Mouse (Mus musculus): ENCODE measurements at regions not wholly inside any gene's neighbourhood (a gene's known extent, or its start where the extent isn't known, plus 50 kb on each side); places are given as distances from the start of the nearest gene placed in this dataset.
A peak's percentile ranks its signal among the peaks of the same experiment; 100 is the strongest.
"Not testable (repeated sequence)": the region's sequence is repeated elsewhere in the genome, so short reads cannot be mapped to it uniquely, and the experiment has no call there.

DNA sequence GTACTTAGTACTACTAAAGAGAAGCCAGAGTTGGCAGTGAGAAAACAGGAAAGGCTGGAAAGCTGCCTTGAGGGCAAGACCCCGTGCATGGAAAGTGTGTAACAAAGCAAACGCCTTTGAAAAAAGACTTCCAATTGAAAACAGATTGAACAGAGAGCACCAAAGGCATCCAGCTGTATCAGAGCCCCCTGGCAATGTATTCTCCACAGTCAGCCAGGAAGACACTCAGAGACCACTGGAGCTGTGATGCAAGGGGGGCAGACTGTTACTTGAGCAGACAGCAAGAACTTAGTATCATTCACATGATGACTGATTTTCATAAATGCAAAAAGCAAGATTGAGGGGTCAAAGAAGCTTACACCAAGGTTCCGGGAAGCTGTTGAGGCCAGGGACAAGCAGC lies 146.2 kb upstream of the Hes1 start:
- no peak for DNase-seq (ENCODE audit: low spot score)

DNA sequence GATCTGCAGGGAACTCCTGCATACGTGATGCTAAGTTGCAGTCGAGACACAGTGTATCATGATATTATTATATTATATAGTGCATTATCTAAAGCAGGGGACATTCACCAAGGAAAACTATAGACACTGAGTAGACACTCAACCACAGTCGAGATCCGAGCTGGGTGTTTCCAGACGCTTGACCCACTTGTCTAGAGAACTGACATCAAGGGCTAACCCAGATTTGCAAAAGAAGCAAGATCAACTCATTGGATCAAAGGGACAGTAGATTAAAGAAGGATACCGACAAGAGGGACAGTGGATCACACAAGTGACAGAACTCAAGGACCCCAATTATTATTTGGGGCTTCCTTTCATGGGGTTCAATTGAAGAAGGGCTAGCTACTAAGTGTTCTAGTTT lies 145.8 kb upstream of the Hes1 start:
- no peak for DNase-seq (ENCODE audit: low spot score)

DNA sequence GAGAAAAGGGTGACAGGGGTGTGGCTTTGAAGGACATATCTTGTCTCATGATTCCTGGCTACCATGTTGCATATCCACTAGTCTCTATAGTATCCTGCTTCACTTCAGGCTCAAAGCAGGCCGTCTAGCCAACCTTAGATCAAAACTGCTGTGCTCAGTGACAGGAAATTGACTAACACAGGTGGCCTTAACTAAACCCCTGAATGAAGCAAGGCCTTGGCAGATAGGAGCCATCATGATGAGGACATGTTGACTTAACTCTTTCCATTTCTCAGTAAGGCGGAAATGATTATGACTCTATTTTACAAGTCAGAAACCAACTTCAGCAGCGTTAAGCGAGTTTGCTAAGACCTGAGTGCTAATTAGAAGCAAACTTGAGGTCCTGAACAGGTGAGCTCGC lies 143.2 kb upstream of the Hes1 start:
- DNase-seq (ENCODE audit: low spot score), result no peak

DNA sequence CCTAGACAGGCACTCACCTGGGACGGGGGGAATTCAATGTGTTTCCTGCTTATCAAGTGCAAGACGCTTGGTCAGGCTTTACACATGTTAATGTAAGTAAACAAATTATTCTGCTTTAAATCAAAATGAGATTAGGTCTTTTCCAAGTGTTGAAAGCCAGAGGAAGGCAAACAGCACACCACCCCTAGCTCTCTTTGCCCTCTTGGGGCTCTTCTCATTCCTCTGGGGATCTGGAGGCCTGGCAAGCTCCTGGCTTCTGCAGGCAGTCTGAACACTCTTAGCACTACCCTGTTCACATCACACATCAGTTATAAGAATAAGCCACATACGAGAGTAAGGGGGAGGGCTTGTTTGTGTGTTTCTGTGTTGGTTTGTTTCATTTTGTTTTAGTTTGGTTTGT lies 142.8 kb upstream of the Hes1 start:
- no peak for DNase-seq (ENCODE audit: low spot score)

DNA sequence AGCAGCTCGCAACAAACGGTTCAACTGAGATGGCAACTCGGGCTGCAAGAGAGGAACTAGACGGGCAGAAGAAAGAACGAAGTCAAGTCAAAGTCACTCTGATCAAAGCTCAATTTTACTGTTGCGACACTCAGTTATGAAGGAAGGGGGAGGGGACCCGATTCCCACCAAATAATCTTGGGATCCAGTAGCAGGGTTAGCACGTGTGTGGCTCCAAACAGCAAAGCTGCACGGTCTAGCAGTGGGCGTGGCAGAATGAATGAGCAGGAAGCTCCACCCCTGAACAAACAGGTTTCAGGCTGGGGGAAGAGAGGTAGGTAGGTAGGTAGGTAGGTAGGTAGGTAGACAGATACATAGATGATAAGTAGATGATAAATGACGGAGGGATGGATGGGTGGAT lies 136.9 kb upstream of the Hes1 start:
- not testable (repeated sequence) for DNase-seq (ENCODE audit: low spot score)

DNA sequence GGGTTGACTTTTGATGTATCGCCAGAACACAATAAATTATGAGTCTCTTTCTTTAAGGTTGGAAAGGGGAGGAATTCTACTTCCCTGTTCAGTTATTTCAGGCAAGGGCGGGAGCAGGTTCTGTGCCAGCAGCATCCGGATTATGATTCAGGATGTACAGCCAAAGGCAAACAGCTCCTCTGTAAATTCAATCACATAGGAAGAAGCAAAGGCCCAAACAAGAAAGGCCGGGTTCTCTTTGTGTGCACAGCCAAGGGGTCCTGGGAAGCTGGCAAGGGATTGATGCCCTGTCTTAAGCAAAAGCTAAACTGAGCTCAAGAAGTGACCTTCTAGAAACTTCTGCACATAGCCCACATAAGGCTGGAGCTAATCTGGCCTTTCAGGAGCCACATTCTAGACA lies 135.9 kb upstream of the Hes1 start:
- no peak for DNase-seq (ENCODE audit: low spot score)

DNA sequence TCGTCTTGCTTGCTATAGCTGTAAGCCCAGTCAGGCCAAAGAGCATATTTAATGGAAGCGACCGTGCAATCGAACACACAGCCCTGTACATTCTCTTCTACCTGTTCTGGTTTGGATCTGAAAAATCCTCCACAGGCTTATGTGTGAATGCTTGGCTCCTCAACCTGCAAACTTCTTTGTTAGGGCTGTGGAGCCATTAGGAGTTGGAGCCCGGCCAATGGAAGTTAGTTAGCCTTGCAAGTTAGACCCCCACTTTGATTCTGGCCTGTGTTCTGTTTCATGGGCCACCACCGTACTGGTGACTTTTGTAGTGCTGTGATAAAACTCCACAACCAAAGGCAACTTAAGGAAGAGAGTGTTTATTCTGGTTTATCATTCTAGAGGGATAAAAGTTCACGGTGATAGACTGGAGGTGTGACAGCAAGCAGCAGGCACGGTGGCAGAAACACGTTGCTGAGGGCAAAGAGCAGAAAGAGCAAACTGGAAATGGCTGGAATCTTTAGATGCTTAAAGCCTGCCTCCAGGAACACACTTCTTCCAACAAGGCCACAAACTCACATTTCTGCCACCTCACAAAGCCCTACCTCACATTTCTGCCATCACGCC lies 132.3 kb upstream of the Hes1 start:
- DNase-seq (ENCODE audit: low spot score), result no peak

DNA sequence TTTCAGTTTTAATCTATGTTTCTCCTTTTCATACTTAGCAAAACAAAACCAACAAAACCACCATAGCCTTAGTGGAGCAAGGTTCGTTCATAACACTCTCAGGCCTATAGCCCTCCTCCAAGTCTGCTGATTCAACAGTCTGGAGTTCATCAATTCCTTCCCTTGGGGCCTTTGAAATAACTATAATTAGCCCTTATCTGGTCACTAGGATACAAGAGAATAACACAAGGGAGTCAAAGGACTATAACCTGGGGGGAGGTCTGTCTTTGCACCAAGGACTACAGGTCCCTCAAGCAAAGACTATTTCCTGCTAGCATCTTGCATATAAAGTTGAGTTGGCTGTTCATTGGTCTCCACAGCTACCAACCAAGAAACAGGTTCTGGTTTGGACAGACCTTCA lies 129.5 kb upstream of the Hes1 start:
- no peak for DNase-seq (ENCODE audit: low spot score)

DNA sequence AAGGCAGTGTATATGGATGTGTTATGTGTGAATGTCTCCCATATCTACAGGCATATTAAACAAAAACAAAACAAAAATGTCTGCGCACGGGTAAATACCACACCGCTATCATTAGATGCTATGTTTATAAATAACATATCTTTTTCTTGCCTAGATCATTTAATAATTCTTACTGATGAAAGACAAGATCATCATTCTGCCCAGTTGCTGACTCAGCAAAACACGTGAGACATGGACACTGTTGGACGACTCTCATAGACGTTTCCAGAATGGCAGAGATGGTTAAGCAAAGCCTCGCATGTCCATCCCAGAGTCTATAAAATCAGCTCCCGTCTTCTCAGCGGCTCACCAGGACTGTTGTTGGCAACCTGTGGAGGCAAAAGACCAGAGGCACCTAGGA lies 125.5 kb upstream of the Hes1 start:
- no peak for DNase-seq (ENCODE audit: low spot score)

DNA sequence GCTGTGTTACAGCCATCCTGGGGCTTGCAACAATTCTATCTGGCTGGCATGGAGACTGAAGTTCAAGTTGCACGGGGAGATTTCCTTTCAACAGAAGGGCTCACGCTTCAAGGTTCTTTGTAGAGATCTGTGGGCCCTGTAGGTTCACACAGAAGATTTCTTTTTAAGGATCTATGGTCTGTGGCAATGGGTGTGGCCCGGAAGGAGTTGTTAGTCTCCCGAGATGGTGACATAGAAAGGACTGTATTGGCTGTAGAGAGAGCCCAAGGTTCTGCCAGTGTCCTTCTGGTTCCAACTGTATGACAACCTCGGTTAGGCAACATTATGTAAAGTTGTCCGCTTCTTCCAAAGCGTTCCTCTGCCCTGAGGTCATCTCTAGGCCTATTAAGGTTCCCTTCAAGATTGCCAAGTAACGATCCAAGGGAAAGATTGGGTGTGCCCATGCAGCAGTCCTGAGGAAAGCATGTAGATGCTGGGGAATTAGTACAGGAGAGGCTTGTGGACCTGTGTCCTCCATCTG lies 124.8 kb upstream of the Hes1 start:
- DNase-seq (ENCODE audit: low spot score), result no peak

DNA sequence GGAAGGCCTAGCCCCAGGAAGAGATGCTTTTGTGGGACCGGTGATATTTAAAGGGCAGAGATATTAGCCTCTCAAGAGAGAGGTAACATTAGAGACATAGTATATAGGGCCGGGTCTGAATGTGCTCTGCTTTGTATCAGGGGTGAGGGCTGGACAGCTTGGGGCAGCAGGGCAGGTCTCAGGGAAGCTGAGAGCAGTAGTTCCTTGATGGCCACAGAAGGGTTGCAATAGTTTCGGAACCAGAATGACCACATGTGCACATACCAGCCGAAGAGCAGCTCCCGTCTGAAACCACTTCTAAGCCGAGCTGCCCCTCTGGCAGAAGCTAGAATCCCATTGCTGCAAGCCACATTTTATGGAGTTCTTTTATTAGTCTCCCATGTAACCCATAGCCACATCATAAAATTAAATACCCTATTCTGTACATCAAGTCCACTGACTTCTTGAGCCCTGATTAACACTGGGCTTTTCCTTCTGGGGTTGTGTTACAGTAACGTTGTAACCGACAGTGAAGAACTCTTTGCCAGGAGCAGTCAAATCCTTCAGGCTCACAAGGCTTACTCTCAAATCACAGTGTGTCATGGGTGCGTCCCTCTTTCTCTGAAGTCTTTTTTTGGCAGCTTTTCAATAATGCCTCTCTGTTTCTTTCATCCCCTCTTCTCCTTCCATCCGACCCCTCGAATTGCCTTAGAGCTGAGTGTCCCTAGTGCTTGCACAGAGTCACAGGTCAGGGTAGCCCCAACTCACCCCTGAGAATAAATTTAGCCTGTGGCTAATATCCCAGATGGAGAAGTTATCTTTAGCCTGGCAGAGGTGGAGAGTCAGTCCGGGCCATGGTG lies 124.1 kb upstream of the Hes1 start:
- DNase-seq (ENCODE audit: low spot score), result no peak

DNA sequence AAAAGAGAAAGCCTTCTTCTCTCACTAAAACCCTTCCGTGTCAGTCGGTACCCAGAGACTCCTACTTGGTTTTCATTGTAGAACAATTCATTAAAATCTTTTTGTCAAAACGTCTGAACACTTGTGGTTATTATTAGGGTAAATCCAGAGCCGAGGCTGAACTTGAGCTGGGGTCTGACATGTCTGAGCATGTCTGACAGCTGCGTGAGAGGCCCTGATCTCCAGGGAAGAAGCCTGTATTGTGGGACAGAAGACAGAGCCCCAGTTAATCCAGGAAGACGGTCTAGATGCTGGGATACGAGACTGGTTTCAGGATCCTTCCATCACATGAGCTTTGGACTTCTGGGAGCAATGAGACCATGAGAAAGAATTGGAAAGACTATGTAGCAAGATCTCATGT lies 122.1 kb upstream of the Hes1 start:
- DNase-seq (ENCODE audit: low spot score), result no peak

DNA sequence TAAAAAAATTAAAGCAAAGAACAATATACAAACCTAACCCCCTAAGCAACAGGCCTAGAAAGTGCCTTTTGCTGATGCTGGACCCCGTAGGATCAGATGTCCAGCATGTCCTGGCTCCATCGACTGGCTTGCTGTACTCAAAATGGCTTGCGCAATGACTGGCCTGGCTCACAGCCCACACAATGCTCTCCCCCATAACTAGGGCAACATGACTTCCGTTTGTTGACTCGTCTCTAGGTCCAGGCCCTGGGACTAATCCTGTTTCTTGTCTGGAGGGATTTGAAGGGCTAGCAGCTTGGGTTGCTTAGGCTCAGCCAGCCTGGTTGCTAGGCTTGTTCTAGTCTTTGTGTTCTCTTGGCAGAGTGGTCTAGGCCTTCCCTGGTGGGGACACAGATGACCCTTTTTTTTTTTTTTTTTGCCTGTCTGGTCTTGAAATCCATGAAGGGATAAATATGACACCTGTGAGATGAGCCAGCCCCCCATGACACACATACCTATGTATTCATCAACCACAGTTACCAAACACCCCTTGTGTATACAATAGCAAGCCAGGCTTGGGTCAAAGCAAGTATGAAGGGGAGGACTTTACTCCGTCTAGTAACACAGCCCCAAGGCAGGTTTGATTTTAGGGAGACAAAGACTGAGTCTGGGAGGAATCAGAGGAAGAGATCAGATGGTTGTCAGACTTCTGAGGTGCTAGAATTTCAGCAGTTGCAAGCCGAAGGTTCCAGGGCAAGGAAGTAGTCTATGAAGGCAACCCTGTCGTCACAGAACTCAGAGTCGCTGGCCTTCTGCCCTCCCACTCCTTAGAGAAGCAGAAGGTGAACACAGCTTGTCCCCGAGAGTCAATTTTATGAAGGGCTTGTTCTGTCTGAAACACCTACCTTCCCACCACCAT lies 120.0 kb upstream of the Hes1 start:
- DNase-seq (ENCODE audit: low spot score), result no peak

DNA sequence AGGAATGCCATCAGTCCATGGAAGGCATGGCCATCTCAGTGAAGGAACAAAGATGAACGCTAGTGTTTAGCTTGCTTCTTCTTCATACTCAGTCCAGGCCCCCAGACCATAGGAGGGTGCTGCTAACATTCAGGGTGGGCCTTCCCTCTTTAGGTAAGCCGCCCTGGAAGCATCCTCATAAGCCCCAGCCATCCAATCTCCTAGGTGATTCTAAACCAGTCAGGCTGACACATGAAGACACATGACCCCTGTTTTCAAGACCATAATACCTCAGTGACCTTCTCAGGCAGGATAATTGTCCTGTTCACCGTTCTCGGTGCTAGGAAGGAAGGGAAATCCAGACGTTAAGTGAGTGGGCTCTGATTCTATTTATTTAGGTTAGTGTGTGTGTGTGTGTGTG lies 119.2 kb upstream of the Hes1 start:
- no peak for DNase-seq (ENCODE audit: low spot score)

DNA sequence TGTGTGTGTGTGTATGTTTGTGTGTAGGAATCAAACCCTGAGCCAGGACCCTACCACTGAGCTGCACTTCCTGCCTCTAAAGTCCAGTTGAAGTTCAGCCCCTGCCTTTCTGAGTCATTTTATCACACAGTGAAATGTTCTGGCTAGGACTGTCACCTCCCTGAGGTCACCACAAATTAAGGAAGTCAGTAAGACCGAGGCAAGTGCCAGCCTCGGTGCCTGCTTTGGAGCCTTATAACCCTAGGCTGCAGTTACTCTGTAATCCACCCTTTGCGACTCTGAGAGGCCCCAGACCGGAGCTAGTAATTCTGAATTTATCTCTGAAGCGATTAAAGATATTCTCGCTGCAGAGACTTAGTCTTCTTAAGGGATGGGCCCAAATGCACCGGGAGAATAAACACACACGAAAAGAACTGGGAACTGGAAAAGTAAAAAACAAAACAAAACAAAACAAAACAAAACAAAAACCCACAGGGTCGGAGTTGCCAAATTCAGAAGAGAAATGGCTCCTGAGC lies 118.8 kb upstream of the Hes1 start:
- no peak for DNase-seq (ENCODE audit: low spot score)

DNA sequence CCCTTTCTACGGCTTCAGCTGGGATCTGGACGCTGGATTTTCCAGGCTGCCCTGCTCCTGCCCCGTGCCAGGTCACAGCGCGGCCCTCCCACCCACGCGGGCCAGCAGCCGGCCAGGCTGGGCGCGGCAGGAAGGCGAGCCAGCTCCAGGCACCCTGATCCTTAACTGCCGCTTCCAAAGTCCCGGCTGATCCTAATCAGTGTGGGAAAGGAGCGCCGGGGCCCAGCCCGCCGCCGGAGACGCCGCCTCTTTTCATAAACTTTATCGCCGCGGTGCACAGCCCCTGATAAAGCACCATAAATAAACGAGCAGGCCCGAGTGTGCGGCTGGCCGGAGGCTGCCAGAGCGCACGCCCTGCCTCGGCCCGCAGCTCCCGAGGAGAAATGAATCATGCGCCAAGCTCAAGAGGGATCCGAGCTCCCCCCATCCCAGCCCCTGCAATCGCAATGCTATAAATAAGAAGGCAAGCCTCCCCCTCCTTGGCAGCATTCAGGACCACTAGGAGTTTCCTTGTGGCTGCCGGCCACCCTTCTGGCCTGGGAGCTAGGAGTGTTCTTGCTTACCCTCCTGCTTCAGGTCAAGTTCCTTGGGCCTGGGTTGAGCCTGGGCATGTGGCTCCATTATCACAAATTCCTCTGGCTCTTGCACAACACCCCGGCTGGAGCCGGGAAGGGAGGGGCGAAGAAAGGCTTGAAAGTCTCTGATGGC lies 118.1 kb upstream of the Hes1 start:
- DNase-seq (ENCODE audit: low spot score), result no peak

DNA sequence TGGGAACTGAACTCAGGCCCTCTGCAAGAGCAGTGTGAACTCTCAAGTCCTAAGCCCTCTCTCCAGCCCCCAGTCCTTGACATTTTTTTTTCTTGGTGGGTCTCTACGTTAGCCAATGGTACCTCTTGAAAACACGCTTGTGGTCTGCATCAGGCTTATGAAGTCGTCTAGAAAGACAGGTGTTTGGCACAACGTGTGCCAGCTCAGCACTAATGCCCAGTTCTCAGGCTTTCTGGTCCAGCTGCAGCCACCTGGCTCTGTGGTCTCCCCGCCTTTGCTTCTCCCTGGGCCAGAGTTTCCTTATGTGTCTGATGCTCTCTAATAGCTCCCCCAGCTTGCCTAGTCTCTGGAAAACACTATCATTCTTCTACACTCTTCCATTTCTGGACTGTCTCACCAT lies 117.2 kb upstream of the Hes1 start:
- no peak for DNase-seq (ENCODE audit: low spot score)

DNA sequence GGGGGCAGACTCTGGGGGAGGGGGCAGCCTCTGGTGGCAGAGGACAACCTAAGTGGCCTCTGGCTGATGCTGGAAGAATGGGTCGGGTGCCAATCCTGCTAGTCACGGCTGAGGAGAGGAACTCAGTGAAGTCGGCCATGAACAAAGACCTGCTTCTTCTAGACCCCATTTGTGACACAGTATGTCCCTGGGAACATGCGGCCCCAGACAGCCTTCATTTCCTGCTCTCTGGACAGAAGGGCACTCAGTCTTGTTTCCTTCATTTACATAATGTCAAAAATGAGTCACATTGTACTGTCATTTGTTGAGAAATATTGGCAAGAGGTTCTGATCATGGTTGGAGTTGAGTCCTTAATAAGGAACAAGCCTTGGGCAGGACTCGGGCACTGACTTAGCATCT lies 116.5 kb upstream of the Hes1 start:
- no peak for DNase-seq (ENCODE audit: low spot score)

DNA sequence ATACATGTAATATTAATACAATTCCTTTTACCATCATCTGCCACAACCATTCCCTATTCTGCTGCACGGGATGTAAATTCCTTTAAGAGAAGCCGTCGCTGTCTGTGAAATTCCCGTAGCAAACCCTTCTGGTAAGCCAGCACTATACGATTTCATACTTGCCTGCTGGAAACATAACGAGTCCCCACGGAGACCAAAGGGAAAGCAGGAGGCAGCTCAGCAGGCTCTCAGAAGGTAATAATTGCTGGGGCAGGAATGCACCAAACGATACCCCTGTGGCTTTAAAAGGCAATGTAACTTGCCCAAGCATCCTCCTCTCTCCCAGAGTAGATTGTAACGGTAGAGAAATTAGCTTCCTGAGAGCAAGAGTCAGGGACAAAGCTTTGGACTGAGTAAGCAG lies 114.0 kb upstream of the Hes1 start:
- no peak for DNase-seq (ENCODE audit: low spot score)

DNA sequence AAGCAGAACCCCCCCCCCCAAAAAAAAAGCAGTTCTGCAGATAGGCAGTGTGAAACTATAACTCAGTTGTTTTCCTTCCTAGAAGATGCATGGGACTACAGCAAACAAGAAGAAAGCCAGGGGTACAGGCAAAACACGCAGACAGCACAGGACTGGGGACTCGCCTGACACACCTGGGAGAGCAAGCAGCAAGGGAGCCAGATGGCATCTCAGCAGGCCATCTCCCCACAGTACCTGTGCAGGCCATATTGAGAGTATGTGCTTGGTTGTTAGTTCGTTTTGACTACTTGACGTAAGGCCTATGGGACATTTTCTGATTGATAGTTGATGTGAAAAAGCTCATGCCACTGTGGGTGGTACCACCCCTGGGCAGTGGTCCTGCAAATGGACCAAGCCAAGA lies 113.4 kb upstream of the Hes1 start:
- no peak for DNase-seq (ENCODE audit: low spot score)

DNA sequence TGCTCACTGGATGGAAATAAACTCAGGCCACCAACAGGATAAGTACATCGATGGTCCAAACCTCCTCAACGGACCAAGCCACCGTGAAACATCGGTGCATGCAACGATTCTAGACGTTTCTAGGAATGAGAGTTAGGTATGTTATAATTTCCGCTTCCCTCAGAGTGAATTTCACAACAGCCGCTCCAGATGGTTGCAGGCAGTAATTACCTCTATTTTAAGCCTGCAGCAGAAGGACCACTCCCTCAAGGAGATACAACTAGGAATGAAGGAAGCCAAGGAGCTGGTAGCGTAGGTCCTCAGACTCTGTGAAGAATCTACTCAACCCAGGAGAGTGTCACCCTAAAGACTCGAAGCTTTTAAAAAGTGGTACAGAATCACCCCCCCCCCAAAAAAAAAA lies 109.5 kb upstream of the Hes1 start:
- peak; percentile 32 for DNase-seq (ENCODE audit: low spot score)

DNA sequence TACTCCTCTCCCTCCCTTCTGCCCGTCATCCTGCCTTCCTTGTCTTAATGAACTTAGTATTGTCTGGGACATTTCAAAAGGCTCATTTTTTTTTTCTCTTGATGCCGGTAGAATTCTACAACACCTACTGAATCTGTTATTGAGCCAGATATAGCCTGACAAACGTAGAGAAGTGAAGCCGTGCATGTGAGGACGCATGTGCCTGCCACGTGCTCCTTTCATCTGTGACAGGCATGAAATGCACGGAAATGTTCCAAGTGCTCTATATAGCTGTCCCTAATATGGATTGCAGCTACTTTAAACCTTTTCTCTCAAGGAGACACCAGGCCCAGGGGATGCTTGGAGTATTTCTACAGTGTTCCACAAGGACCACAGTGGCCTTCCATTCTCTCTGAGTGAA lies 107.3 kb upstream of the Hes1 start:
- DNase-seq (ENCODE audit: low spot score), result peak; percentile 43
